Mouse (Mus musculus): ENCODE results near the gene Ehmt2.
"Not testable (repeated sequence)": the region's sequence is repeated elsewhere in the genome, so short reads cannot be mapped to it uniquely, and the experiment has no call there.

The Ehmt2 gene

DNA sequence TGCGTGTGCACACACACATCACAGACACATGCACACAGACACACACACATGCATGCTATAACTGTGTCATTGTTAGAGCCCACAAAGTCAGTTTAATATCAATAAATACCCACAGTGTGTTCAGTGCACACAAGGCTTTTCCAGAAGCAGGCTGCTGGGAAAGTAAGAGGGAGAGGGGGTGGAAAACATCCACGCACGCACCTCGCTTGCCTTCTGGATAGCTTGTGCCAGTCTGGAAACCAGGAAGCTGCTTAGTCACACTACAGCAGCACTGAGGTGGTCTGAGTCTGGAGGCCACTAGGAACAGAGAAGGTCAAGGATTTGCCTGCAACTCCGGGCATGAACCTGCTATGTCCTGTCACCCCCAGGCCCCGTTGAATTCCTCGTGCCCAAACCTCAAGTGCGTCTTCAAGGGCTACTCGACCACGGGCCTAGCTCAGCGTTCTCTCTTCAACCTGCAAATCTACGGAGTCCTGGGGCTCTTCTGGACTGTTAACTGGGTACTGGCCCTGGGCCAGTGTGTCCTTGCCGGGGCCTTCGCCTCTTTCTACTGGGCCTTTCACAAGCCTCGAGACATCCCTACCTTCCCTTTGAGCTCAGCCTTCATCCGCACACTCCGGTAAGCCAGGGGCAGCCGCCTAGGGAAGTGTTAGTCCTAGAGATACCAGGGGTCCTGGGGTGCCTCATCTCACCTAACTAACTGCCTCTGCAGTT lies 29.2 kb downstream of the Ehmt2 start:
- DNase-seq (ENCODE audit: low read depth, low spot score), result no peak

- no peak for DNase-seq (ENCODE audit: low read depth, low spot score)
These were observed 30.6 kb downstream of the Ehmt2 start for GRCm38 (mm10) chr17:34928841-34929240.

DNA sequence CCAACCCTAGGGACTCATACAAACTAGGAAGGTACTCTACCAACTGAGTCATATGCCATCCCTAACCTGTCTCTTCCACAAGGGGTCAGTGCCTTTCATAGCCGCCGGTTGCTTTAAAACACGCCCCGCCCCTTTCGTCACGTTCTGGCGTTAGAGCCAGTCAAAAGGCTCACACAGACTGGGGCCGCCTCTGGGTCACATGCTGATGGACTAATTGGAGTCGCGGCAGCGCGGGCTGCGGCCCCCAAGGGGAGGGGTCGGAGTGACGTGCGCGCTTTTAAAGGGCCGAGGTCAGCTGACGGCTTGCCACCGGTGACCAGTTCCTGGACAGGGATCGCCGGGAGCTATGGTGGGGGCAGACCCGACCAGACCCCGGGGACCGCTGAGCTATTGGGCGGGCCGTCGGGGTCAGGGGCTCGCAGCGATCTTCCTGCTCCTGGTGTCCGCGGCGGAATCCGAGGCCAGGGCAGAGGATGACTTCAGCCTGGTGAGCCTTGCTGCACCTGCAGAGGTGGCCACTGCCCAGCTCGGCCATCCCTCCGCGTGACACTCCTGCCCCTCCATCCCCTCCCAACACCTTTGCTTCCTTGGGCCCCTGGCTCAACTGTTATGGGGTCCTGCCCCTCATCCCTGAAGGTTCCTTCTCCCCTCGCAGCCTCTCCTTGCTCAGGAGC lies 32.9 kb downstream of the Ehmt2 start, which contains the start of gene Neu1:
Neu1 (plus strand) TSS at position 193 of the 674 bp plus-strand sequence.
- DNase-seq (ENCODE audit: low read depth, low spot score), result peak; percentile 75

DNA sequence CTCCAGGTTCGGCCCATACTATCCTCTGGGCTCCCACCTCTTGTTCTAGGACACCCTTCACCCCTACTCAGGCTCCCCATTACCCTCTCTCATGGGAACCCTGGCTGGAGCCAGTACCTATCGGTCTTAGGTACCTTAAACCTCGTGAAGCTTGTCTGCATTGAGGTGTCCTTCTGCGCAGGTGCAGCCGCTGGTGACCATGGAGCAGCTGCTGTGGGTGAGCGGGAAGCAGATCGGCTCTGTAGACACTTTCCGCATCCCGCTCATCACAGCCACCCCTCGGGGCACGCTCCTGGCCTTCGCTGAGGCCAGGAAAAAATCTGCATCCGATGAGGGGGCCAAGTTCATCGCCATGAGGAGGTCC lies 33.4 kb downstream of the Ehmt2 start:
- DNase-seq (ENCODE audit: low read depth, low spot score), result no peak

DNA sequence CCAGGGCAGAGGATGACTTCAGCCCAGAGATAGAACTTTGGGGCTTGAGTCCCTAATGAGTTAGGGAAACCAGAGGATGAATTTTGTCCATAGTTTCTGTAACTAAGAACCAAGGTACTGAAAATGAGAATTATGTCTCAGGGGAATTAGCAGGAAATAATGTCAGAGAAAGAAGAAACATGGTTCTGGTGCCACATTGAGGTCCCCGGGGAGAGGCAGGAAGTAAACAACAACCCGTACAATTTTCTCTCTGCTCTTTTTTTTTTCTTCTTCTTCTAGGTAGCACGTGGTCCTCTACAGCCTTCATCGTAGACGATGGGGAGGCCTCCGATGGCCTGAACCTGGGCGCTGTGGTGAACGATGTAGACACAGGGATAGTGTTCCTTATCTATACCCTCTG lies 34.0 kb downstream of the Ehmt2 start:
- no peak for DNase-seq (ENCODE audit: low read depth, low spot score)

GRCm38 (mm10) chr17:34934031-34934430 lies 35.8 kb downstream of the Ehmt2 start:
- DNase-seq (ENCODE audit: low read depth, low spot score), result no peak

DNA sequence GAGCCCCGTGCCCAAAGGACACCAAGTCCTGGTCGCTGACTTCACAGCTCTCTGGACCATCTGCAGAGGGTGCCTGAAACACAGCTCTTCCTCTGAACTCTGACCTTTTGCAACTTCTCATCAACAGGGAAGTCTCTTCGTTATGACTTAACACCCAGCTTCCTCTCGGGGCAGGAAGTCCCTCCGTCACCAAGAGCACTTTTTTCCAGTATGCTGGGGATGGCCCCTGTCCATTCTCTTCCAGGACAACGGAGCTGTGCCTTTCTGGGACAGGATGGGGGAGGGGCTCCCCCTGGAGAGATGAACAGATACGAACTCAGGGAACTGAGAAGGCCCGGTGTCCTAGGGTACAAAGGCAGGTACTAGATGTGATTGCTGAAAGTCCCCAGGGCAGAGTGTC lies 36.6 kb downstream of the Ehmt2 start:
- DNase-seq (ENCODE audit: low read depth, low spot score), result no peak

DNA sequence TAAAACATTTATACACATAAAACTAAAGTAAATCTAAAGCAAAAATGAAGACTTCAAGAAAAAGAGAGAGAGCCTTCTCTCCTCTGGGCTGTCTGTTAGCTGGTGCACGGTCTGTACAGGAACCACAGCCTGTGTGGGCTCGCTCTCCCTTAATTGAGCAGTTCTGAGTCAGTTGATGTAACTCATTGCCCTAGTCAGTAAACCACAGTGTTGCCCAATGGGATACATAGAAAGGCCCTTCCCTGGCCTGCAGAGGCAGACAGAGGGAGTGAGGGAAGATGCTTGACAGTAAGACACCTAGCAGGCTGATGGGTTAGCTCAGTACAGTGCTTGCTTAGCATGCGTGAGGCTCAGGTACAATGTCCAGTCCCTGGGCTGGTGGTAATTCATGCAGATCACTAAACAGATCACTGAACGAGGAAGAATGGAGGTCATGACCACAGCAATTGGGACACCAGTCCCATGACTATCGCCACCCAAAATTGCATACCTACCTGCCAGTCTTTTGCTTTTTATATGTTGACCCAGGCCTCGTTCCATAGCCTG lies 39.8 kb downstream of the Ehmt2 start:
- DNase-seq (ENCODE audit: low read depth, low spot score), result no peak

DNA sequence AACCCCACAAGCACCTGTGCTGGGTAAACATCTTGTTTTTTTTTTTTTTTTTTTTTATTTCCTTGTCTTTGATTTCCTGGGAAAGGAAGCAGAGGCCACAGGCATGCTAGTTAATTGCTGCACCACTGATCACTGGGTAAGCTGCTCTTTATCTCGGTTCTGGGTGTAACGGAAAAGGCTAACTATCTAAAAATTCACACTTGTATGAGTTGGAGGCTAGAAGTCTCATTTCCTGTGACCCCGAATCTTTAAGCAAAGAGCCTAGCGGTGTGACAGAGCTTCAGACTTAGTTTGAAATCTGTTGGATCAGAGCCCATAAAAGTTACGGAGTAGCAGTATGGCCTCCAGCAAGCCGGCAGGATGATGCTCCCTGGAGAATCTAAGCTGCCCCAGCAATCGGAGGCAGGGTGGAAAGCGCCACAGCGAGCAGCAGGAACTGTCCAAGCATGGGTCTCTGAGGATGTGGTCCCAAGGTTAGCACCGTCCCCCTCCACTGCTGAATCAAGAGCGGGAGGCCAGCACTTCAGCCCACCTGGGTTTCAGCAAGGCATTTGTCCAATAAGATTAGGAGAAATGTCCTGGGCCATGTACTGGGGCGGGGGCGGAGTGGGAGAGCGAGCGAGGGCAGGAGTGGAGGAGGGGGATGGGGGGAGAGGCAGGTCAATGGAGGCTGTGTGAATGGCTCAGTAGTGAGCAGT lies 43.2 kb downstream of the Ehmt2 start:
- no peak for DNase-seq (ENCODE audit: low read depth, low spot score)

DNA sequence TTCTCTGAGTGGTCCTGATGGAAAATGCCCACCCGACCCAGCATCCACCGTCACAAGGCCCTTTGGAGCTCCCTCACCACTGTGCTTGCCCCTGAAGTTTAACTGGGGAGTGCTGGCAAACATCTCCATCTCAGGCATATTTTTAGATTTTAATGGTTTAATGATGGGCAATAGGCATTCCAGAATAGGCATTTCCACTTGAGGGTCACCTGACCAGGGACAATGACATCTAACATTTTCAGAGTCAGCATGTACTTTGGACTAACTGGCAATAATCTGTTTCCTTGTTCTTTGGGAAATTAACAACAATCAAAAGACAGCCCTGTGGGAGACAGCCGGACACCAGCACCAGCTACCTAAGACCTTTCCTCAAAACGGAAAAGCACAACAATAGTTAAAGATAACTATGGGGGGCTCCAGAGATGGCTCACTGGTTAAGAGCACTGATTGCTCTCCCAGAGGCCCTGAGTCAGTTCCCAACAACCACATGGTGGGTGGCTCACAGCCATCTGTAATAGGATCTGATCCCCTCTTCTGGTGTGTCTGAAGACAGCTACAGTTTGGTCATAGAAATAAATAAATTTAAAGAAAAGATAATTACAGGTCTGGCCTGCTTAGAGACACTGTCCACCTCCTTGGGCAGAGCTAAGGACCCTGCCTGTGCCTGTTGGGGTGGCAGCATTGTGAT lies 45.0 kb downstream of the Ehmt2 start:
- no peak for DNase-seq (ENCODE audit: low read depth, low spot score)

- no peak for DNase-seq (ENCODE audit: low read depth, low spot score)
These were observed 46.1 kb downstream of the Ehmt2 start for GRCm38 (mm10) chr17:34944362-34944761.

- no peak for DNase-seq (ENCODE audit: low read depth, low spot score)
These were observed 48.3 kb downstream of the Ehmt2 start for GRCm38 (mm10) chr17:34946486-34947140.

DNA sequence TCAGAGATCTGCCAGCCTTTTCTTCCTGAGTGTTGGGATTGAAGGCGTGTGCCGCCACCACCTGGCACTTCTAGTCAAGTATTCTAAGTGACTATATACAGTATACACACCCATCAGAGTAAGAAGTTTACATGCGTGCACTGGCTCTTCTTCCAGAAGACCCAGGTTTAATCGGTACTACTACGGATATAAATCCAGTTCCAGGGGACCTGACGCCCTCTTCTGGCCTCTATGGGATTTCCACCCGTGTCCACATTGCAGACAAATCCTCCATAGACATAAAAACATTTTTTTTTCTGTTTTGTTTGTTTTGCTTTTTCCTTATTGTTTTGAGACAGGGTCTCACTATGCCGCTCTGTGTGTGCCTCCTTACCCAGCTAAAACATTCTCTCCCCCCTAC lies 49.3 kb downstream of the Ehmt2 start:
- DNase-seq (ENCODE audit: low read depth, low spot score), result no peak

DNA sequence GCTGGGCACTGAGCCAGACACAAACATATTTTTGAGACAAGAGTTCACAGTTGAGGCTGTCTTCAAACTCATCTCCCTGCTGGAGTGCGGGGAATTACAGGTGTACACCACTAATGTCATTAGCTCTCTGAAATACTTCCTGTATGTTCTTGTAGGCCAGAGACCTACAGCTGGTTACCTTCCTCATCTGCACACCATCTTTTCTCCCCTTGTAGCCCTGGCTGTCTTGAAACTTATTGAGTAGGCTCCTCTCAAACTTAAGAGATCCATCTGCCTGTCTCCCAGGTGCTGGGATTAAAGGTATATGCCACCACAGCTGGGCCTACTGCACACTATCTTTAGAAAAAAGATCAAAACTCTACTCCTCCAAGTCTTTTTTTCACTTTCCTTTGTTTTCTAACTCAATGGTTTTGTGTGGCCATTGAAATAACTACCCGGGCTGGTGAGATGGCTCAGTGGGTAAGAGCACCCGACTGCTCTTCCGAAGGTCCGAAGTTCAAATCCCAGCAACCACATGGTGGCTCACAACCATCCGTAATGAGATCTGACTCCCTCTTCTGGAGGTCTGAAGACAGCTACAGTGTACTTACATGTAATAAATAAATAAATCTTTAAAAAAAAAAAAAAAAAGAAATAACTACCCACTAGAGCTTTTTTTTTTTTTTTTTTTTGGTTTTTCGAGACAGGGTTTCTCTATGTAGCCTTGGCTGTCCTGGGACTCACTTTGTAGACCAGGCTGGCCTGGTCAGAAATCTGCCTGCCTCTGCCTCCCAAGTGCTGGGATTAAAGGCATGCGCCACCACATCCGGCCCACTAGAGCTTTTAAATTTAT lies 50.7 kb downstream of the Ehmt2 start:
- DNase-seq (ENCODE audit: low read depth, low spot score), result not testable (repeated sequence)

- no peak for DNase-seq (ENCODE audit: low read depth, low spot score)
These were observed 51.3 kb downstream of the Ehmt2 start for GRCm38 (mm10) chr17:34949553-34949969.

DNA sequence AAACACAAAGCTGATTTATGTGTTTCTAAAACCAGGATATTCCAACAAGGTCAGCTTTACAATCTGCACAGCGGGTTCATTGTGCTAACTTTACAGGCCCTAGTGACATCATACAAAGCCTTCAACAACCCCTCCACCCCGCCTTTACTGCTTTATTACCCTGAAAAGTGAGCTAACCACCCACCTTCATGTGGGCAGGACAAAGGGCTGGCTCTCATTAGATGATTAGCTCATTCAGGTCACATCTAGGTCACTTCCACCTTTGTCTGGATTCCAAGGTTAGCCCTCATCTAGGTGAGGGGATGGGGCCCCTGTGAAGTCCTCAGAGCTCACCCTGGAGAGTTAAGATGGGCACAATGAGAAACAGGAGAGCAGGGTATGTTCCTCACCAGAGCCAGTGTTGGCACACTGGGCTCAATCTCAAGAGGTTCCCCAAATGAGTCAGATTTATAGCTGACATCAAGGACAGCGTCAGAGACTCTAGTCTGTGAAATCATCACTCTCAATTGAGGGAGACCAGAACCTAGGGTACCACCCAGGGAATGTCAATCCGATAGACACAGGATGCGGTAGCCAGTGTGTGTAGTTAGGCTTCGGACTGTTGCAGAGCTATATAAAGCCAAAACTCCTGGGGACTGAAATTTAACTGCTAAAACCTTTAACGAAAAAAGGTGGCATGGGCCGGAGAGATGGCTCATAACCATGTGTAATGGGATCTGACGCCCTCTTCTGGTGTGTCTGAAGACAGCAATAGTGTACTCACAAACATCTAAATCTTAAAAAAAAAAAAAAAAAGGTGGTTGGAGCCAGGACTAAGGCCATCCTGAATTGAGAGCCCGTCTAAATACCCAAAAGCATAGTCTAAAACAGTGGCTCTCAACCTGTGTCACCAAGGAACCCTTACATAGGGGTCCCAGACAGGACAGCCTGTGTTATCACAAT lies 52.5 kb downstream of the Ehmt2 start:
- no peak for DNase-seq (ENCODE audit: low read depth, low spot score)

- no peak for DNase-seq (ENCODE audit: low read depth, low spot score)
These were observed 53.5 kb downstream of the Ehmt2 start for GRCm38 (mm10) chr17:34951636-34952377.

DNA sequence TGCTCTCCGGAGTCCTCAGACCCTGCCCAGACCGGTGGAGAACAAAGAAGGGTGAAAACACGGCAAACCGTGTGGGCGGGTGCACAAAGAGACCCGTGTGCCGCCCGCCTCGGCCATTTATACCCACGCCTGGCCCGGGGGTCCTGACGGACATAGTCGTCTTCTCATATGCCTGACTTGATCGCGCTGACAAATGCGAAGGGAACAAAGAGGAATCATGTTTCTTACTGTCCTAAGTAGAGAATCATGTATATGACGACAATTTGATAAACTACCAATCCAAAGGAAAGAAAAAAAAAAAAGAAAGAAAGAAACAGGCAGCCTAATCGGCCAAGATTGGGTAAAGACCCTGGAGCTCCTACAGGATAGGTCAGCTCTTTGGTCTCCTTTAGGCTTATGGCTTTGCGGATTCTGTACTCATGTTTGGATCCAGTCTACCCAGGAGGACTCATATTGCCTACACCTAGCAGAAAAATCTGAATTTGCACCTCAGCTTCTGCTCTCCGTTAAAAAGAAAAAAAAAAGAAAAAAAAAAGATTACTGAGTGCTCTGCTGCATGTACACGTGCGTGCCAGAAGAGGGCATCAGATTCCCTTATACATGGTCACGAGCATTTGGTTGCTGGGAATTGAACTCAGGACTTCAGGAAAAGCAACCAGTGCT lies 54.2 kb downstream of the Ehmt2 start:
- peak; percentile 69 for DNase-seq (ENCODE audit: low read depth, low spot score)

Data from c-Kit-negative CD71-positive TER-119-positive erythroid progenitor cells, embryonic 14.5 days (primary cell).